Mouse (Mus musculus) embryonic fibroblast, embryonic 13.5 days (primary cell): ENCODE measurements around the gene Pogk. TPM values are rescaled to one million over a fixed set of nuclear protein-coding genes. Genes with fewer than 3 reads are reported as not detected.
A peak's percentile ranks its signal among the peaks of the same experiment; 100 is the strongest.

Source experiments
- H3K27ac ChIP-seq: 2 replicates; pipeline ENCODE4 v1.5.1; 2012; ENCODE audit warnings: low read length, control low read depth, inconsistent platforms; ENCODE audit not compliant: insufficient read depth
- H3K4me1 ChIP-seq: 2 replicates; pipeline ENCODE4 v1.6.1; 2011; ENCODE audit warnings: low read length; ENCODE audit not compliant: control insufficient read depth, insufficient read depth
- H3K4me3 ChIP-seq: 2 replicates; pipeline ENCODE4 v1.5.1; 2011; ENCODE audit warnings: mild to moderate bottlenecking, control low read depth, low read length; ENCODE audit not compliant: insufficient read depth
- CTCF ChIP-seq: IDR thresholded peaks from 2 replicates; pipeline ENCODE4 v1.5.1; 2011; ENCODE audit warnings: mild to moderate bottlenecking, control low read depth, low read length, moderate library complexity, borderline replicate concordance; ENCODE audit not compliant: insufficient read depth
- POLR2A ChIP-seq: IDR thresholded peaks from 2 replicates; pipeline ENCODE4 v1.6.1; 2011; ENCODE audit warnings: low read depth, mild to moderate bottlenecking, control low read depth, low read length, moderate library complexity
- polyA plus RNA-seq: library from polyadenylated mRNA; stranded (reverse); fragments of >200 nt; gene quantifications from 2 replicates; pipeline ENCODE4 v1.2.4, GENCODE M21; 2011; ENCODE audit warnings: low read depth; ENCODE audit not compliant: missing spikeins, insufficient read length

The Pogk gene
- polyA plus RNA-seq, 1 experiment, result 20.8 TPM

- Histone ChIP-seq H3K27ac (no peak overlapping the region), H3K4me1 (no peaks in the 10 kb centered on the region; the same call in 1 of the 2 replicates), H3K4me3 (no peak overlapping the region)
- TF ChIP-seq CTCF, result no peak
- TF ChIP-seq POLR2A, result no peak
Measured at GRCm38 (mm10) chr1:166401455-166401854, 8.2 kb downstream of the Pogk start.

- H3K4me3 ChIP-seq, result no peak overlapping the region
- TF ChIP-seq CTCF (no peak), POLR2A (no peak)
- H3K27ac ChIP-seq, result no peak overlapping the region
- H3K4me1 ChIP-seq, result peaks cover 9% of the 10 kb centered on the region
Measured at GRCm38 (mm10) chr1:166396381-166396780, 13.3 kb downstream of the Pogk start.

- TF ChIP-seq POLR2A, result no peak
- TF ChIP-seq CTCF, result no peak
- Histone ChIP-seq H3K4me3 (no peak overlapping the region), H3K4me1 (peaks cover 9% of the 10 kb centered on the region), H3K27ac (peak overlapping the region; percentile 3; the same call in 1 of the 2 replicates)
Measured at GRCm38 (mm10) chr1:166395661-166396060, 14.0 kb downstream of the Pogk start.

GRCm38 (mm10) chr1:166394770-166395169, 14.9 kb downstream of the Pogk start:
- peaks cover 9% of the 10 kb centered on the region for H3K4me1 ChIP-seq
- H3K27ac ChIP-seq, result no peak overlapping the region
- TF ChIP-seq POLR2A, result no peak
- TF ChIP-seq CTCF, result no peak
- no peak overlapping the region for H3K4me3 ChIP-seq

- peaks cover 9% of the 10 kb centered on the region for H3K4me1 ChIP-seq
- H3K4me3 ChIP-seq, result no peak overlapping the region
- no peak overlapping the region for H3K27ac ChIP-seq
- TF ChIP-seq CTCF, result no peak
- no peak for TF ChIP-seq POLR2A
Measured at GRCm38 (mm10) chr1:166391671-166392070, 18.0 kb downstream of the Pogk start.

GRCm38 (mm10) chr1:166389406-166390125, 20.1 kb downstream of the Pogk start:
- no peak overlapping the region for H3K4me3 ChIP-seq
- no peak for TF ChIP-seq POLR2A
- TF ChIP-seq CTCF, result no peak
- no peaks in the 10 kb centered on the region for H3K4me1 ChIP-seq
- no peak overlapping the region for H3K27ac ChIP-seq

- Histone ChIP-seq H3K27ac (no peak overlapping the region), H3K4me1 (no peaks in the 10 kb centered on the region), H3K4me3 (no peak overlapping the region)
- TF ChIP-seq POLR2A (no peak), CTCF (no peak)
Measured at GRCm38 (mm10) chr1:166388511-166388910, 21.2 kb downstream of the Pogk start.

GRCm38 (mm10) chr1:166385431-166385830, 24.2 kb downstream of the Pogk start:
- no peak overlapping the region for H3K27ac ChIP-seq
- TF ChIP-seq POLR2A (no peak), CTCF (no peak)
- no peak overlapping the region for H3K4me3 ChIP-seq
- peaks cover 5% of the 10 kb centered on the region for H3K4me1 ChIP-seq

- Histone ChIP-seq H3K4me3 (no peak overlapping the region), H3K4me1 (peaks cover 5% of the 10 kb centered on the region), H3K27ac (no peak overlapping the region)
- TF ChIP-seq CTCF, result no peak
- TF ChIP-seq POLR2A, result no peak
Measured at GRCm38 (mm10) chr1:166384614-166385013, 25.0 kb downstream of the Pogk start.

GRCm38 (mm10) chr1:166382626-166383025, 27.0 kb downstream of the Pogk start:
- H3K27ac ChIP-seq, result no peak overlapping the region
- TF ChIP-seq POLR2A (no peak), CTCF (no peak)
- peaks cover 5% of the 10 kb centered on the region for H3K4me1 ChIP-seq
- no peak overlapping the region for H3K4me3 ChIP-seq
